Mouse (Mus musculus): ENCODE results near the gene Kremen2. TPM values are rescaled to one million over a fixed set of nuclear protein-coding genes. Genes with fewer than 3 reads are reported as not detected.

Gene Kremen2
- polyA plus RNA-seq, 1 experiment from 2014 or later: 0.45 TPM

DNA sequence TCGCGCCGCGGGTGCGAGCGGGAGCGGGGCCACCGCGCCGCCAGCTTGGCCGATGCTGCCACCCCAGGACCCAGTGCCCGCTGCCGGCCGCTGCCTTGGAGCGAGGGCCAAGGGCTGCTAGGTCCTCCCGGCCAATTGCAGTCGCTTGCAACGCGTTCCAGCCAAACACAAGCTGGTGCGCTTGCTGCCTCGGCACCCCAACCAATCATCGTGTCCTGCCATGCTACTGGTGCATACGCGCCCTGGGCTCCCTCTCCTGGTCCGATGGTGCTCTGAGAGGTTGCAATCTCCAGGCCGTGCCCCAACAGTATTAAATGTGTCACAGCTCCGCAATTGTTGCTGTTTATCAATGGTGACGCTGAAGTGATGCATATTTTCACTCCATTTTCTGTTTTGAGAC is 45.6 kb downstream of the Kremen2 start:
- Histone ChIP-seq H3K9me3 (ENCODE audit: control insufficient read depth, low read depth, low read length) (no peaks in the 10 kb centered on the region), H3K36me3 (ENCODE audit: control insufficient read depth, insufficient read depth, low read length) (no peaks in the 10 kb centered on the region), H3K4me1 (ENCODE audit: control insufficient read depth, insufficient read depth, low read length) (peaks cover 6% of the 10 kb centered on the region; the same call in 1 of the 2 replicates), H3K4me2 (replicated peaks; ENCODE audit: low read depth, low read length) (peak overlapping the region; percentile 100), H3K27me3 (ENCODE audit: control insufficient read depth, insufficient read depth, low read length) (0 out of 2 replicates have a peak, but pooled peaks cover 4% of the 10 kb centered on the region), H3K27ac (ENCODE audit: low read length) (no peak overlapping the region), H3K4me3 (ENCODE audit: low read depth, low read length) (peak overlapping the region; percentile 56), H3K9ac (replicated peaks; ENCODE audit: low read depth, low read length) (no peak overlapping the region; the same call in 1 of the 2 replicates)
- WGBS: under 1% methylated on average over 26 of the region's 28 CpGs
- ATAC-seq (ENCODE audit: insufficient number of reproducible peaks, insufficient read depth, low FRiP score, low read depth): peak; percentile 92

GRCm38 (mm10) chr17:23699131-23700077 is 46.2 kb downstream of the Kremen2 start:
- H3K4me3 ChIP-seq (ENCODE audit: low read depth, low read length): peak overlapping the region; percentile 56
- 0 out of 2 replicates have a peak, but pooled peaks cover 4% of the 10 kb centered on the region for H3K27me3 ChIP-seq (ENCODE audit: control insufficient read depth, insufficient read depth, low read length)
- H3K4me1 ChIP-seq (ENCODE audit: control insufficient read depth, insufficient read depth, low read length): no peaks in the 10 kb centered on the region
- H3K27ac ChIP-seq (ENCODE audit: low read length): no peak overlapping the region
- no peaks in the 10 kb centered on the region for H3K9me3 ChIP-seq (ENCODE audit: control insufficient read depth, low read depth, low read length)
- WGBS: under 1% methylated on average over 69 of the region's 101 CpGs
- peak overlapping the region; percentile 36; the same call in 1 of the 2 replicates for H3K9ac ChIP-seq (replicated peaks; ENCODE audit: low read depth, low read length)
- no peak for ATAC-seq (ENCODE audit: insufficient number of reproducible peaks, insufficient read depth, low FRiP score, low read depth)
- H3K36me3 ChIP-seq (ENCODE audit: control insufficient read depth, insufficient read depth, low read length): no peaks in the 10 kb centered on the region
- peak overlapping the region; percentile 100 for H3K4me2 ChIP-seq (replicated peaks; ENCODE audit: low read depth, low read length)

GRCm38 (mm10) chr17:23695801-23696200 is 49.8 kb downstream of the Kremen2 start:
- no peak overlapping the region for H3K9ac ChIP-seq (replicated peaks; ENCODE audit: low read depth, low read length)
- no peaks in the 10 kb centered on the region for H3K4me1 ChIP-seq (ENCODE audit: control insufficient read depth, insufficient read depth, low read length)
- no peaks in the 10 kb centered on the region for H3K36me3 ChIP-seq (ENCODE audit: control insufficient read depth, insufficient read depth, low read length)
- H3K4me3 ChIP-seq (ENCODE audit: low read depth, low read length): no peak overlapping the region
- H3K27ac ChIP-seq (ENCODE audit: low read length): no peak overlapping the region
- 0 out of 2 replicates have a peak, but pooled peaks cover 4% of the 10 kb centered on the region for H3K27me3 ChIP-seq (ENCODE audit: control insufficient read depth, insufficient read depth, low read length)
- no peaks in the 10 kb centered on the region for H3K9me3 ChIP-seq (ENCODE audit: control insufficient read depth, low read depth, low read length)
- no peak overlapping the region for H3K4me2 ChIP-seq (replicated peaks; ENCODE audit: low read depth, low read length)
- peak; percentile 39; the same call in 1 of the 2 replicates for ATAC-seq (ENCODE audit: insufficient number of reproducible peaks, insufficient read depth, low FRiP score, low read depth)
- WGBS: 11% methylated on average over 3 of the region's 3 CpGs

DNA sequence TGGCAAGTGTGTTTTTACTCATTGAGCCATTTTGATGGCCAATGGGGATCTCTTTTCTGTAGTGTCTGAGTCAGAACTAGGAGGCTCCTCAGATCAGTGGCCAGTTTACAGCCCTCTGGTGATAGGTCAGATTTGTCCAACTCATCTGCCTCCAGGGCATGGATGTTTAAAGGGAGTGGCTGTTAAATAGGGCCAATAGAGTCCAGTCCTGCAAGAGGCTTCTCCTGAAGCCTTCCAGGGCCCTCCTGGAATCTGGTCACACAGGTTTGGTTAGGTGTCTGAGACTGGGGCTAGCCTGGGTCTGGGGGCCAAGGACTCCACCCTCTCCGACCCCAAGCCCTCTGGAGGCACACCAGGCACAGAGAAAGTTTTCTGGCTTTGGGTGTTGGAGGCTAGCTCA is 51.1 kb downstream of the Kremen2 start:
- 50% methylated on average over 1 of the region's 1 CpGs for WGBS

More for the DNA sequence above, 51.1 kb downstream of the Kremen2 start:
- Histone ChIP-seq H3K27me3 (ENCODE audit: control insufficient read depth, insufficient read depth, low read length) (0 out of 2 replicates have a peak, but pooled peaks cover 4% of the 10 kb centered on the region), H3K9ac (replicated peaks; ENCODE audit: low read depth, low read length) (no peak overlapping the region), H3K27ac (ENCODE audit: low read length) (no peak overlapping the region), H3K36me3 (ENCODE audit: control insufficient read depth, insufficient read depth, low read length) (no peaks in the 10 kb centered on the region), H3K4me3 (ENCODE audit: low read depth, low read length) (no peak overlapping the region), H3K4me2 (replicated peaks; ENCODE audit: low read depth, low read length) (no peak overlapping the region), H3K9me3 (ENCODE audit: control insufficient read depth, low read depth, low read length) (no peaks in the 10 kb centered on the region), H3K4me1 (ENCODE audit: control insufficient read depth, insufficient read depth, low read length) (no peaks in the 10 kb centered on the region)
- 0 out of 2 replicates have a peak, but pooled peaks have one; percentile 43 for ATAC-seq (ENCODE audit: insufficient number of reproducible peaks, insufficient read depth, low FRiP score, low read depth)

Other genes with a start within 250 kb of the Kremen2 start
- gene Zfp213, start 181.6 kb downstream of the Kremen2 start, polyA plus RNA-seq (2014; fragmentation: Nextera tagmentation; extraction: Ambion mirVana): 18.1 and 18.9 TPM in 2 replicates
- gene Zfp13, start 146.3 kb downstream of the Kremen2 start, polyA plus RNA-seq (2014; fragmentation: Nextera tagmentation; extraction: Ambion mirVana): 13.6 and 15.7 TPM in 2 replicates
- gene Zscan10, start 145.0 kb downstream of the Kremen2 start, polyA plus RNA-seq (2014; fragmentation: Nextera tagmentation; extraction: Ambion mirVana): 0.10 TPM in 1 of 2 replicates, not detected in the other
- 0.74 and 0.77 TPM in 2 replicates for gene Mmp25, start 100.6 kb downstream of the Kremen2 start, polyA plus RNA-seq (2014; fragmentation: Nextera tagmentation; extraction: Ambion mirVana)
- 2.4 and 3.1 TPM in 2 replicates for gene Bicdl2, start 85.3 kb downstream of the Kremen2 start, polyA plus RNA-seq (2014; fragmentation: Nextera tagmentation; extraction: Ambion mirVana)
- 110 TPM in 2 replicates for gene Hcfc1r1, start 72.2 kb downstream of the Kremen2 start, polyA plus RNA-seq (2014; fragmentation: Nextera tagmentation; extraction: Ambion mirVana)
- 36.5 and 40.0 TPM in 2 replicates for gene Thoc6, start 72.0 kb downstream of the Kremen2 start, polyA plus RNA-seq (2014; fragmentation: Nextera tagmentation; extraction: Ambion mirVana)
- 18.0 and 20.7 TPM in 2 replicates for gene Tnfrsf12a, start 68.4 kb downstream of the Kremen2 start, polyA plus RNA-seq (2014; fragmentation: Nextera tagmentation; extraction: Ambion mirVana)
- 149 and 158 TPM in 2 replicates for gene Cldn6, start 66.6 kb downstream of the Kremen2 start, polyA plus RNA-seq (2014; fragmentation: Nextera tagmentation; extraction: Ambion mirVana)
- gene Cldn9, start 61.8 kb downstream of the Kremen2 start, polyA plus RNA-seq (2014; fragmentation: Nextera tagmentation; extraction: Ambion mirVana): 2.9 and 3.0 TPM in 2 replicates
- gene 1520401A03Rik, start 23.1 kb downstream of the Kremen2 start, polyA plus RNA-seq (2014; fragmentation: Nextera tagmentation; extraction: Ambion mirVana): 0.20 TPM in 1 of 2 replicates, not detected in the other
- gene Pkmyt1, start 19.5 kb downstream of the Kremen2 start, polyA plus RNA-seq (2014; fragmentation: Nextera tagmentation; extraction: Ambion mirVana): 54.8 and 55.9 TPM in 2 replicates
- gene Paqr4, start 5.0 kb downstream of the Kremen2 start, polyA plus RNA-seq (2014; fragmentation: Nextera tagmentation; extraction: Ambion mirVana): 24.7 and 25.2 TPM in 2 replicates
- gene Flywch1, start 25.8 kb upstream of the Kremen2 start, polyA plus RNA-seq (2014; fragmentation: Nextera tagmentation; extraction: Ambion mirVana): 54.3 and 57.3 TPM in 2 replicates
- 29.0 and 31.0 TPM in 2 replicates for gene Flywch2, start 40.2 kb upstream of the Kremen2 start, polyA plus RNA-seq (2014; fragmentation: Nextera tagmentation; extraction: Ambion mirVana)
- gene Srrm2, start 44.7 kb upstream of the Kremen2 start, polyA plus RNA-seq (2014; fragmentation: Nextera tagmentation; extraction: Ambion mirVana): 513 and 521 TPM in 2 replicates
- 1,042 and 1,209 TPM in 2 replicates for gene Elob, start 83.3 kb upstream of the Kremen2 start, polyA plus RNA-seq (2014; fragmentation: Nextera tagmentation; extraction: Ambion mirVana)
- not detected in 2 replicates for gene Prss33, start 90.2 kb upstream of the Kremen2 start, polyA plus RNA-seq (2014; fragmentation: Nextera tagmentation; extraction: Ambion mirVana)
- gene Prss32, start 98.0 kb upstream of the Kremen2 start, polyA plus RNA-seq (2014; fragmentation: Nextera tagmentation; extraction: Ambion mirVana): 1.1 and 1.6 TPM in 2 replicates
- 1.1 and 2.3 TPM in 2 replicates for gene Prss41, start 98.3 kb upstream of the Kremen2 start, polyA plus RNA-seq (2014; fragmentation: Nextera tagmentation; extraction: Ambion mirVana)
- not detected in 2 replicates for gene Prss21, start 122.2 kb upstream of the Kremen2 start, polyA plus RNA-seq (2014; fragmentation: Nextera tagmentation; extraction: Ambion mirVana)
- not detected in 2 replicates for gene Dcpp1, start 135.0 kb upstream of the Kremen2 start, polyA plus RNA-seq (2014; fragmentation: Nextera tagmentation; extraction: Ambion mirVana)
- not detected in 2 replicates for gene Dcpp2, start 135.0 kb upstream of the Kremen2 start, polyA plus RNA-seq (2014; fragmentation: Nextera tagmentation; extraction: Ambion mirVana)
- gene Dcpp3, start 171.6 kb upstream of the Kremen2 start, polyA plus RNA-seq (2014; fragmentation: Nextera tagmentation; extraction: Ambion mirVana): not detected in 2 replicates
- not detected in 2 replicates for gene Sbp, start 195.8 kb upstream of the Kremen2 start, polyA plus RNA-seq (2014; fragmentation: Nextera tagmentation; extraction: Ambion mirVana)
- not detected in 2 replicates for gene Sbpl, start 209.4 kb upstream of the Kremen2 start, polyA plus RNA-seq (2014; fragmentation: Nextera tagmentation; extraction: Ambion mirVana)
- not detected in 2 replicates for gene Prss30, start 234.7 kb upstream of the Kremen2 start, polyA plus RNA-seq (2014; fragmentation: Nextera tagmentation; extraction: Ambion mirVana)

All from stomach, embryonic 14.5 days (tissue).